8 mouse cellular contexts compared by ENCODE assay signal in genomic region chr3:51485347-51485746, GRCm38 (mm10). TPM values are rescaled to one million over a fixed set of nuclear protein-coding genes. Genes with fewer than 3 reads are reported as not detected.
DNase-seq lines count a peak whose midpoint lies in the region; ATAC-seq and TF ChIP-seq lines count a peak whose summit lies in the region.
"Had no signal": no experiment of that assay in that cellular context is flagged by ENCODE, and none has a peak within 500 bp of the region (broad histone marks: within the 10 kb centered on the region; RNA-seq: fewer than 3 reads in every experiment).

No protein-coding gene starts in this region.

- TF ChIP-seq POLR2A in testis, adult 2 months (IDR thresholded peaks at IDR 0.05; ENCODE audit: control insufficient read depth, low read depth, low read length) = no peak

- no peak overlapping the region for H3K27ac ChIP-seq in testis, adult 2 months (ENCODE audit: control insufficient read depth, insufficient read depth, low read depth, low read length)
- no peak overlapping the region for H3K27ac ChIP-seq in heart, postnatal 0 days (ENCODE audit: low read depth)
- H3K27ac ChIP-seq in liver, embryonic 16.5 days (ENCODE audit: low read length) = no peak overlapping the region

- ATAC-seq in heart, postnatal 0 days (ENCODE audit: insufficient read depth, low read depth) = no peak
- no peak for ATAC-seq in liver, embryonic 16.5 days (ENCODE audit: low read depth)
- ATAC-seq in erythroblast, adult 5-6 weeks (replicated peaks; ENCODE audit: low FRiP score, poor library complexity, severe bottlenecking) = no peak

- WGBS in heart, postnatal 0 days = 60% methylated on average over 4 of the region's 4 CpGs
- 47% methylated on average over 4 of the region's 4 CpGs for WGBS in liver, embryonic 16.5 days (ENCODE audit: insufficient replicate concordance)

- DNase-seq in testis, postnatal 10 days (ENCODE audit: low spot score) = no peak
- no peak for DNase-seq in heart, postnatal 0 days (ENCODE audit: low spot score)
- DNase-seq in cerebellum, adult 8-10 months = no peak
- DNase-seq in frontal cortex, postnatal 36 days (ENCODE audit: low spot score in 2 of 2) = no peak

- no peak for TF ChIP-seq CTCF in testis, adult 2 months (IDR thresholded peaks at IDR 0.05; ENCODE audit: control insufficient read depth, insufficient read depth, insufficient replicate concordance, low read depth, low read length)
- no peak for TF ChIP-seq CTCF in heart, postnatal 0 days (IDR thresholded peaks at IDR 0.05; ENCODE audit: low read depth)

- H3K9ac ChIP-seq in heart, postnatal 0 days (replicated peaks; ENCODE audit: low read depth, low read length) = no peak overlapping the region
- no peak overlapping the region for H3K9ac ChIP-seq in liver, embryonic 16.5 days (ENCODE audit: low read depth, low read length)

- H3K27me3 ChIP-seq in testis, adult 2 months (ENCODE audit: control insufficient read depth, insufficient read depth, low read length) = no peaks in the 10 kb centered on the region
- H3K27me3 ChIP-seq in heart, postnatal 0 days (ENCODE audit: control insufficient read depth, insufficient read depth, low read length) = no peaks in the 10 kb centered on the region
- no peaks in the 10 kb centered on the region for H3K27me3 ChIP-seq in liver, embryonic 16.5 days (ENCODE audit: control insufficient read depth, insufficient read depth, low read depth, low read length)
- H3K27me3 ChIP-seq: megakaryocyte, embryonic 14.5 days had no signal

- TF ChIP-seq EP300 in heart, postnatal 0 days (IDR thresholded peaks at IDR 0.05; ENCODE audit: low read depth) = no peak

- peak overlapping the region; percentile 32 for H3K4me3 ChIP-seq in testis, adult 2 months (ENCODE audit: control insufficient read depth, low read depth, low read length)
- H3K4me3 ChIP-seq in heart, postnatal 0 days (ENCODE audit: low read depth, low read length) = peak overlapping the region; percentile 69; the same call in 1 of the 2 replicates
- no peak overlapping the region for H3K4me3 ChIP-seq in liver, embryonic 16.5 days (ENCODE audit: low read depth, low read length)

- H3K4me1 ChIP-seq in testis, adult 2 months (ENCODE audit: control insufficient read depth, insufficient read depth, low read length) = peaks cover 2% of the 10 kb centered on the region
- H3K4me1 ChIP-seq in heart, postnatal 0 days (ENCODE audit: control insufficient read depth, insufficient read depth) = peaks cover 13% of the 10 kb centered on the region
- peaks cover 12% of the 10 kb centered on the region for H3K4me1 ChIP-seq in liver, embryonic 16.5 days (ENCODE audit: control insufficient read depth, low read depth, low read length)

- no peaks in the 10 kb centered on the region for H3K9me3 ChIP-seq in heart, postnatal 0 days (replicated peaks; ENCODE audit: control insufficient read depth, low read length)
- H3K9me3 ChIP-seq in liver, embryonic 16.5 days (replicated peaks; ENCODE audit: control insufficient read depth, low read length) = no peaks in the 10 kb centered on the region
- H3K9me3 ChIP-seq: megakaryocyte, embryonic 14.5 days had no signal

- peak overlapping the region; percentile 83 for H3K4me2 ChIP-seq in heart, postnatal 0 days (ENCODE audit: low read depth, low read length)
- H3K4me2 ChIP-seq in liver, embryonic 16.5 days (ENCODE audit: low read depth, low read length) = peak overlapping the region; percentile 93; the same call in 1 of the 2 replicates

- no peaks in the 10 kb centered on the region for H3K36me3 ChIP-seq in testis, adult 2 months (ENCODE audit: control insufficient read depth, insufficient read depth, low read length)
- no peaks in the 10 kb centered on the region for H3K36me3 ChIP-seq in heart, postnatal 0 days (replicated peaks; ENCODE audit: control insufficient read depth, insufficient read depth, low read length)
- no peaks in the 10 kb centered on the region for H3K36me3 ChIP-seq in liver, embryonic 16.5 days (ENCODE audit: control insufficient read depth, insufficient read depth)

RNA-seq across cellular contexts. Expression of gene Rab33b, which starts 1.6 kb away (rescaled TPM):
- polyA plus RNA-seq in testis, adult 2 months (2012; rRNA removed) = 3.7 and 4.2 TPM in 2 replicates
- 9.0 and 9.5 TPM in 2 replicates for total RNA-seq in heart, postnatal 0 days (2014; rRNA removed; ENCODE audit: low replicate concordance)
- 11.3 and 12.7 TPM in 2 replicates for polyA plus RNA-seq in heart, postnatal 0 days (2015; fragmentation: Nextera tagmentation; extraction: Ambion mirVana)
- 4.6 TPM in 2 replicates for polyA plus RNA-seq in liver, embryonic 16.5 days (2015; fragmentation: Nextera tagmentation; extraction: Ambion mirVana)
- 0.38 and 1.9 TPM in 2 replicates for total RNA-seq in erythroblast, adult 5-6 weeks (2015; ENCODE audit: low replicate concordance)
- total RNA-seq in erythroblast, adult 5-6 weeks (2017; ENCODE audit: low replicate concordance) = 1.3 TPM in 2 replicates
